In the genomic region with DNA sequence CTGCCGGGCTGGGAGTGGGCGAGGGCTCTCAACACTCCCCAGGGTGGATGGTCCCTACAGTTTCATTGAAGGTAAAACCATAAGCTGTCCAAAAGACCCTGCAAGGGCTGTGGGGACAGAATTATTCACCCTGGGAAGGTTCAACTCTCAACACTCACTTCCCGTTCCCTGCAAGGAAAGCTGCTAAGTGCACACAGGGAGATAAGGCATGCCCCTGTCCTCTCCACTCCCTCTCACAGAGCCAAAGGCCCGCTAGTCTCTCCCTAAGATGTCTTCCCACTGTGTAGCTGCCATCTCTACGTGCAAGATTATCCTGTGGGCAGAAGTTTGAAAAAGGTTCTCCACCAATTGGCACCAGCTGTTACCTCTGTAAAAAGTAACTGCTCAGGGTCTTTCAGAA, we compare ENCODE assay signal across 11 mouse cellular contexts.
DNase-seq lines count a peak whose midpoint lies in the region; ATAC-seq lines count a peak whose summit lies in the region.
"Had no signal": no experiment of that assay in that cellular context is flagged by ENCODE, and none has a peak within 500 bp of the region (broad histone marks: within the 10 kb centered on the region; RNA-seq: fewer than 3 reads in every experiment).

No protein-coding gene starts in this region.

- peak; percentile 89 for DNase-seq in heart, adult 11 months
- no peak for DNase-seq in heart, postnatal 4 days
- DNase-seq in kidney, adult 18-20 months, result no peak
- no peak for DNase-seq in embryonic facial prominence, embryonic 10.5 days (ENCODE audit: low spot score)
- DNase-seq in cerebellum, adult 11-12 months, result no peak
- no peak for DNase-seq in retina, postnatal 1 day
- DNase-seq: lung, postnatal 14 days had no signal

- WGBS in kidney, embryonic 16.5 days, result 61% methylated on average over 5 of the region's 5 CpGs
- 48% methylated on average over 5 of the region's 5 CpGs for WGBS in embryonic facial prominence, embryonic 10.5 days
- 21% methylated on average over 5 of the region's 5 CpGs for WGBS in liver, embryonic 12.5 days (ENCODE audit: insufficient replicate concordance)

- 0 out of 2 replicates have a peak overlapping the region, but pooled peaks have one; percentile 3 for H3K9ac ChIP-seq in kidney, embryonic 16.5 days (replicated peaks; ENCODE audit: low read length)
- H3K9ac ChIP-seq in liver, embryonic 12.5 days, result peak overlapping the region; percentile 37; the same call in 1 of the 2 replicates
- H3K9ac ChIP-seq: forebrain, embryonic 13.5 days had no signal

- no peak for ATAC-seq in kidney, embryonic 16.5 days (ENCODE audit: low FRiP score, low TSS enrichment)
- ATAC-seq in liver, embryonic 12.5 days, result peak; percentile 73
- ATAC-seq: forebrain, embryonic 13.5 days had no signal

- peaks cover 59% of the 10 kb centered on the region for H3K4me1 ChIP-seq in kidney, embryonic 16.5 days (ENCODE audit: insufficient read depth, low read length)
- H3K4me1 ChIP-seq in embryonic facial prominence, embryonic 10.5 days, result peaks cover 69% of the 10 kb centered on the region
- peaks cover 65% of the 10 kb centered on the region for H3K4me1 ChIP-seq in liver, embryonic 12.5 days

- no peaks in the 10 kb centered on the region for H3K9me3 ChIP-seq in kidney, embryonic 16.5 days (ENCODE audit: low read length)
- no peaks in the 10 kb centered on the region for H3K9me3 ChIP-seq in embryonic facial prominence, embryonic 10.5 days
- no peaks in the 10 kb centered on the region for H3K9me3 ChIP-seq in liver, embryonic 12.5 days (replicated peaks)
- H3K9me3 ChIP-seq: forebrain, embryonic 13.5 days had no signal

- no peak overlapping the region for H3K4me2 ChIP-seq in kidney, embryonic 16.5 days (replicated peaks; ENCODE audit: low read depth, low read length)
- peak overlapping the region; percentile 51 for H3K4me2 ChIP-seq in liver, embryonic 12.5 days
- H3K4me2 ChIP-seq: forebrain, embryonic 13.5 days had no signal

- H3K4me3 ChIP-seq in kidney, embryonic 16.5 days (ENCODE audit: low read length), result no peak overlapping the region
- no peak overlapping the region for H3K4me3 ChIP-seq in embryonic facial prominence, embryonic 10.5 days
- H3K4me3 ChIP-seq in liver, embryonic 12.5 days, result no peak overlapping the region
- H3K4me3 ChIP-seq: forebrain, embryonic 13.5 days; myocyte had no signal

- peak overlapping the region; percentile 48 for H3K27ac ChIP-seq in kidney, embryonic 16.5 days (ENCODE audit: low read length)
- H3K27ac ChIP-seq in embryonic facial prominence, embryonic 10.5 days (replicated peaks), result peak overlapping the region; percentile 42
- peak overlapping the region; percentile 74 for H3K27ac ChIP-seq in liver, embryonic 12.5 days
- H3K27ac ChIP-seq: forebrain, embryonic 13.5 days had no signal

- H3K36me3 ChIP-seq in kidney, embryonic 16.5 days (ENCODE audit: insufficient read depth, low read length), result 0 out of 2 replicates have a peak, but pooled peaks cover under 1% of the 10 kb centered on the region
- H3K36me3 ChIP-seq in embryonic facial prominence, embryonic 10.5 days (replicated peaks), result no peaks in the 10 kb centered on the region; the same call in 1 of the 2 replicates
- no peaks in the 10 kb centered on the region for H3K36me3 ChIP-seq in liver, embryonic 12.5 days

- no peaks in the 10 kb centered on the region for H3K27me3 ChIP-seq in kidney, embryonic 16.5 days (ENCODE audit: insufficient read depth, low read length)
- H3K27me3 ChIP-seq in embryonic facial prominence, embryonic 10.5 days (replicated peaks; ENCODE audit: low read depth, poor library complexity, severe bottlenecking), result no peaks in the 10 kb centered on the region
- no peaks in the 10 kb centered on the region for H3K27me3 ChIP-seq in liver, embryonic 12.5 days (replicated peaks)
- H3K27me3 ChIP-seq: forebrain, embryonic 13.5 days had no signal
